Mouse (Mus musculus): ENCODE results near the gene Upf2.

DNA sequence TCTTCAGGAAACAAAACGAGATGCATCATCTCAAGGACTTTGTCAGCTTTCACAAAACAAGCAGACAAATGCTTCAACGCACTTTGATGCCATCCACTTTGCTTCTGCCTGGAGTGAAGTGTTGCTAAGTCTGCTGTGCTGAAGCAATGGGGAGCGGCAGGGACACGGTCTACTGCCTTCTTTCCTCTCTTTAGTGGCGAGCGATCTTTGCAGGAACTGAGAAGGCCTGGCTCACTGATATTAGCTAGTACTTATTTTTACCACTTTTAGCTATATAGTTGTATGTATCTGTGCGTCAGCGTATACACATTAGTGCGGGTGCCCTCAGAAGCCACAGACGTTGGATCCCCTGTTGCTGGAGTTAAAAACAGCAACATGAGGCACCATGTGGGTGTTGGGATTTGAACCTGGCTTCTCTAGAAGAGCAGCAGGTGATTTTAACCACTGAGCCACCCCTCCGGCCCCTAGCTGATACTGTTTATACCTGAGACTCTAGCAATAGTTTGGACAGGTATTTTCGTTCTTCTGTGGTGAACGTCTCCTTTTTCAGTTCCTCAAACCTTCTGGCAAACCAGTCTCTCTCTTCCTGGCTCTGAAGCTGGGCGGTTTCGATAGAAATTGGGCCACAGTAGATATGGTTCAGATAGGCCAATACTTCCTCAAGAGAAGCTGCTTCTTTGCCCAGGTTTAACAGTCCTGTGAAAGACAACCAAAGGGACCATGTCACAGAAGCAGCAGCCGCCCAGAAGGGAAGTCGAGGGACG lies 20.8 kb upstream of the Upf2 start:
- TF ChIP-seq CTCF (IDR thresholded peaks at IDR 0.05; ENCODE audit: low read depth, low read length) = no peak
- TF ChIP-seq POLR2A (IDR thresholded peaks at IDR 0.05; ENCODE audit: borderline replicate concordance, low read depth, low read length) = no peak

Data from bone marrow macrophage, adult 2 months (primary cell).